Mouse (Mus musculus) cerebellum, postnatal 25 days (tissue): ENCODE measurements around the gene Prkce.

Experiments used
- DNase-seq, 2 experiments: peaks; one replicate each; pipeline ENCODE4 v3.0.0; 2021; ENCODE audit warnings: mixed read lengths in 2 of 2

The Prkce gene

DNA sequence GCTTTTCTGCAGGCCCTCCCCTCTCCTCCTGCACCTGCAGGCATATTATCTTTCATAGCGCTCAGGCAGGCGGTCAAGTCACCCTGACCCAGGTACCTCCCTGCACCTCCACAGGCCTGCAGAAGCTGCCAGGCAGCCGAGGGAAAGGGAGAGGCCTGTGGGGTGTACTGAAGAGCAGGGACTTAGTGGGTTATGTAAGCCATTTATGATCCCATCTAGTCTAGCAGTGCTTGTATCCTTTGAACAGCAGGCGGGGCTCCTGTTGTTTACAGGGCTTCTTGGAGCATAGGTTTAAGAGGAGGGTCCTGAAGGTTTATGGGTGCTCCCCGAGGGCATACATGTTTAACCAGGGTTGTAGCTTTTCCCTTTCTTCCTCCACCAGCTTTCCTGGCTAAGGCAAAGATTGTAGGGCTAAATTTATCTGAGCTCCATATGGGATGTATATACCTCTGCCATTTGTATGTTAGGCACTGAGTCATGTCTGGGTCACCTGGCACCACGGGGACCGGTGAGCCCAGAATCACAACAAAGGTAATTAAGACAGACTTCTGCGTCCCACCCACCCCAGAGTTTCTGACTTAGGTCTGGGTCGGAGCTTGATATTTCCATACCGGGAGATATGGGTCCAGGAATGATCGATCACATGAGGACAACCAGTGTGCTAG, 96.5 kb downstream of the Prkce start:
- peak; percentile 59 to 65 for DNase-seq

DNA sequence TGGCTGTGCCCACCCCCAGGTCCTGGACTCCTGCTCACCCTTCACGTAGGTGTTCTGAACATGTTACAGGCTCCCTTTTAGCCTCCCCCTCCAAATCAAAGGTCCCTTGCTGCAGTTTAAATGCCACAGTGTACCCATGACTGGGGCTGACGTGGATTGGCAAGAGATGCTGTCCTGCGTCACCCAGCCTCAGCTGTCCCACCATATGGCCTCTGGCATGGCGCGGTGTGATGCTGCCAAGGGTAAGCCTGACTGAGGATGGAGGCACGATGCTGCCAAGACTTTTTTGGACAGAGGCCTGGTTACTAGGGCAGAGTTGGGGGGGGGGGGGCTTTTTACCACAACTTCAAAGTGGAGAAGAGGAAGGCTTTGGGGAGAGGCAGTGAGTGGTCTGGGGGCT, 98.5 kb downstream of the Prkce start:
- peak; percentile 98 to 99 for DNase-seq

DNA sequence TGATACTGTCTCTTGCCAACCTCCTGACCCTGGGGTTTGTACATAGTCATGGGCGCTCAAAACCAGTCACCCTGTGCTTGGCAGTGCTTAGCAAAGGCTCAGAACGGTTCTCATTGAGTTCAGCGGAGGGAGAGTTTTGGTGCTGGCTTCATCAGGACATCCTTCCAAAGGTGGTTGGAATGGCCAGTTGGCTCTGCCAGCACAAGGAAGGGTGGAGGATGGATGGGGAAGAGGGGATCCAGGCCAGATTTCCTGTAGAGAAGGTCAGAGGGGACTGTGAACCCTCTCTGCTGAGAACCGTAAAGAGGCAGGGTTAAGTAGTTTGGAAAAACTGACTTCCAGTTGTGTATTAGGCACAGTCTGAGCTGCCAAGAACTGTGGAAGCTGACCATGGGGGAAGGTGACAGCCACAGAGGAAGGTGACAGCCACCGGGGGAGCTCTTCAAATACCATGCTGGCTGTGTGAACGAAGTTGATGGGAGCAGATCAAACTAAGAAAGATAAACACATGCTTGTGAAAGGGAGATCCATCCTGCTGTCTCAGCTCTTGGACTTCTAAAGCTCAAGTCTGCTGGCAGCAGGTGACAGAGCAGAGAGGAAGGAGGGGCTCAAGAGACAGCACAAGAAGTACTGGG, 99.7 kb downstream of the Prkce start:
- DNase-seq = peak; percentile 39 to 60

DNA sequence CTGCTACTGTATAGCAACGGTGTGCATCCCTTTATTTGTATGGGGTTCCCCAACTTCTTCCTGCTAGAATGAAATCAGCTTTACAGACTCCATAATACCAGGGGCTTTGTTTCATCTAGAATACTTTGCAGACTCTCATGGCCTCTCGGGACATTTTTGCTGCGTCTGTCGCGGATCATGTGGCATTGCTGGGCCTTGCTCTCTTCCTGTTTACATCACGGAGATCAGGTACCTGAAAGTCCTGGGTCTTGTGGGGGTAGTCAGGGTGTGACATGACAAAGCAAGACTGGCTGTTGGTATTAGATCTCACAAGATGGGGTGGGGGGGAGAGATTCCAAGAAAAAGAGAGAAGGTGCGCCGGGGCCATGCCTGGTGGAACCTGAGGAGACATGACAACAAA, 102.1 kb downstream of the Prkce start:
- no peak for DNase-seq

DNA sequence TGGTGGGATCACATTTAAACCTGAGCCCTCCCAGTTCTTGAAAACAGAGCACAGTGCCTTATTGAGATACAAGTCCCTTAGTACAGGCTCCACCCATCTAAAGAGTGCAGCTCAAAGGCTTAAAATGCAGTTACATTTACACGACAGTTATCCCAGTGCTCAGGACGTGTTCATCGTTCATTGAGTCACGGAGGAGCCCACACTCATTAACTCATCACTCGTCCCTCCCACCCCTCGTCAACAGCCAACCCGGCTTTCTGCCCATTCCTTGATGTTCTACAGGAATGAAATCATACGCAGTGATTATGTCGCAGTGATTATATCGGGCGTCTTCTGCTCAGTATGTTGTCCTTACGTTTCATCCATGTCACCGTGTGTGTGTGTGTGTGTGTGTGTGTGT, 102.9 kb downstream of the Prkce start:
- DNase-seq = no peak

DNA sequence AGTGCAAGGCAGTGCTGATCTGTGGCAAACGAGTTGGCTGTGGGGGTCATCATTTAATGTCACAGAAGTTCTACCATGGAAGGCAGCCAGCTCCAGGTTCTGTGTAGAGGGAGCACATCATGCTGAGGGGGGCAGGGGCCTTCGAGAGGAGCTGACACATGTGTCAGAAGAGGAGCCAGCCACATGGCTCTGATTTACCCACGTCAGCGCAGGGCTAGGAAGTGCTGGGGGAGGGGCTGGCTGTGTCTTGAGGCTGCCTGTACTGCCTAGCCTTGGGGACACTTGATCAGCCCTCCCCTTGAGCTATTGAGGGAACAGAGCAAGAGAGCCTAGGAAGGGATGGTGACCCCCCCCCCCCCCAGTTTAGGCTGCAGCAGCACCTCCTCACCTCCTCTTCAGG, 103.7 kb downstream of the Prkce start:
- no peak for DNase-seq

DNA sequence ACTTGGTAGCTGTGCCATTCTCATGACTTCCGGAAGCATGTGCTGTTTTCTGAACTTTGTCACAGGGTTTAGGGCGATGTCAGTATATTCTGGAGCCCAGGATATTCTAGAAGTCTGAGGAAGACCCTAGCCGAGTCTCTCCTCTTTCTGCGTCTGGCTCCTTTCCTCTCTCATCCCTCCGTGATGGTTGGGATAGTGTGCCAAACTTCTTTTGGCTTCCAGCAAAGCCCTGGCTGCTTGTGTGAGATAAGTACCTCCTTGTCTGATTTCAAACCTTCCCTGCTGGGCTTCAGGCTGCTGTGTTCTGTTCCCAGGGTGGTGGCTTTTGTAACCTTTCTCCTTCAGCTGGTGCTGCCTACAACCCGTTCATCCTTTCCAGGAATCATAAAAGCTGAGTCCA, 105.4 kb downstream of the Prkce start:
- DNase-seq = peak; percentile 44 to 48

DNA sequence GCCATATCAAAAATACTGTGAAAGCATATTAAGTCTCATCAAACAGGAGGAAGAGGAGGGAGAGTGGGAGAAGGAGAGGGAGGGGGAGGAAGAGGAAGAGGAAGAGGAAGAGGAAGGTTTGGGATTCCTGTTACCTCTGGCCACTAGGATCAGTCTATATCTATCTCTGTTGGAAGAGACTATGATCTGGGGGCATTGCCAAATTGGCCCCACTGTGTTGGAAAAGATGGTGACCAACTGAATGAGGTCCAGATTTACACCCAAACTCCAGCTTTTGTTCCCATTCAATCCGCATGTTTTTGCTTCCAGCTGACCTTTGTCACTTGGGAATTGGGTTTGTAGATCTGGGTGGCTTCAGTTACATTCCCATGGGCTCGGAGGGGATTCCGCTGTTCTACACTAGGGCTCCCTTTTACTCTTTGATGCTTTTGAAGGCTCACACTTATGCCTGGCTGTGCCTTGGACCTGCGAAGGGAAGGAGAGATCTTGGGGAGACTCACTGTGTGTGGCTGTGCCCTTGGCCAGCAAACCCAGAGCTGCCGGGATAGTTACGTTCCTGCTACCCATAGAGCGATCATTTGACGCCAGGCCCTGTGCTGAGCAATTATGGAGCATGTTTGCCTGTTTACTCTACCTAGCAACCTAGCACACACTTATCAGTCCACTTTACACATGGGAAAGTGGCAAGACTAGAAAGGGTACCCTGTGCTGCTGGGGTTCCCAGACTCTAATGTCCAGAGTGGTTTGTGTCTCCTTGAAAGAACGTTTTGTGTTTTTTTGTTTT, 106.2 kb downstream of the Prkce start:
- DNase-seq = no peak

DNA sequence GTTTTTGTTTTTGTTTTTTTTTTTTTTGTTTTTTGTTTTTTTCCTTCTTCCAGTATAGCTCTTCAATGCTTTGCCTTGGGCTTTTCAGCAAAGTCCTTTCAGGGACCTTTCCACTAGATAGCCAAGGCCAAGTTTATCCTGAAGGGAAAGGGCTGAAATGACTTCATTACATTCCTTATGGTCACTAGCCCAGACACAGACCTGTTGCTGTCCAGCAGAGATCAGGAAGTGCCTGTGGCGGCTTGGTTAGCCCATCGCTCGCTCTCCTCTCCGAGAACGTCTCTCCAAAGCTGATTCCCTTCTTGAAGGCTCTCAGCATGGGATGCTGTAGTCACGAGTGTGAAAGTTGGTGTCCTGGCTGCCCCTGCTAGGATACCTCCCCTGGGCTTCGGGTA, 106.8 kb downstream of the Prkce start:
- no peak for DNase-seq

DNA sequence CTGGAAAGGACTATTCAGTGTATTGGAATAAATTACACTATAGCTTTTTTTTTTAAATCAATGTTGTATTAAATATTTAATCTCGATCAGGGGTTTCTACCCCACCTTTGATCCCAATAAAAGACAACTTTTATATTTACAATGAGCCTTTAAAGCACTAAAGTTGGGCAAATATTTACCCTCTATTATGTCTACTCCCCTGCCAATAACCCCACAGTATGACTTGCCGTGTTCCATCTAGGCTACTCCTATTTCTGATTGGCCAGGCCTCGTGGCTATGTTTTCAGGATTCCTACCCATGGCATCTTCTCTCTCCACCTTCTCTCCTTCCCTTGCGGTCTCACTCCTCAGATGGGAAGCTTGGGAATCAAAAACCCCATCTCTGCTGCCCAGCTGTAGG, 108.8 kb downstream of the Prkce start:
- DNase-seq = no peak

DNA sequence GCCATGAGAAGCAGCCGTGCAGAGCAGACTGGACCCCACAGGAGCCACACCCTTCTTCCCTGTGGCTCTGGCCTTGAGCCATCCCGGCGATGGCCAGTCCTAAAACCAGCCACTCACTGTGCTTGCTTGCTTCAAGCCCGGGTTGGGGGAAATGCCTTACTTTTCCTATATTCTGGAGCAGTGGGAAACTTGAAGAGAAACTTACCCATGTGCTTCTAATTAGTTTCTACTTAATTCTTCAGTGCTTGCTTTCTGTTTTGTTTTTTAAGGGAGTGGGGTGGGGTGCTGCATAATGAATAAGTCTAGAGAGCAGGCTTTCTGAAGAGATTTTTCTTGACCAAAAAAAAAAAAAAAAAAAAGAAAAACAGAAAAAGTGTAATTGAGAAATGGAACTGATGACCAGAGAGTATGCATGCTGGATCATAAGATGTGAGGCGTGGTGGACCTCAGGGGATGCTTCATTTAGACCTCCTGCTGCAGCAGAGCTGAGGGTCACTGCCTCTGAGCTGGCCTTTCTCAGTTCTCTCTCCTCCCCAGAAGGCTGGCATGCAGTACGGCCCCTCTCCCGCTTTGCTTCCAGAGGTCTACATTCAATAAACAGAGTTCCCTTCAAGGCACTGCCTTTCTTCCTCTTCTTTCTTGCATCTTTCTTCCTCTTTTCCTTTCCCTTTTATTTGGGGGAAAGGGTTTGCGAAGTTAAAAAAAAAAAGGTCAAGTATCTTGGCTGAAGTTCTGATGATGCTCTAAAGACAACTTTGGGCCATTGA, 109.6 kb downstream of the Prkce start:
- peak in 1 of 2 experiments; percentile 49 for DNase-seq

DNA sequence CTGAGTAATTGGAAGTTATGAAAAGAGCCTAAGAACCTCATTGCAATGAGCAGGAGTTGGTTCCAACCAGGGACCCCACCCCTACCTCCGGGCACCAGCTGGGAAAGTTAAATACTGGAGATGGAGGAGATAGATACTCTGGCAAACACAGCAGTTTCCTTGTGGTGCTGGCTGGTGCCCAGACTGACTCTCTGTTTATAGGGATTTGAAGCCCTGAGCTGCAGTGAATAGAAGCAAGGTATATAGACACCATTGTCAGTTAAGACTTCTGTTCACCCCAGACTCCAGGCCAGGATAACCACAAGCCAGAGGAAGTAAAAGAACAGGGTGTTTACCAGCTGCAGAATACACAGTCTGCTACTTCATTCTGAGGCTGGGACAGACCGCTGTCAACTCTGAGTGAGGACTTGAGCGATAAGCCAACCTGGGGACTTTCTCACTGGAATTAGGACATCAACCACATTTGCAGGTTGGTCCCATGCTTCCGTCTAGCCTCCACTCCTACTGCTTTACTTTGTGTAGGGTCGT, 110.5 kb downstream of the Prkce start:
- DNase-seq = no peak

DNA sequence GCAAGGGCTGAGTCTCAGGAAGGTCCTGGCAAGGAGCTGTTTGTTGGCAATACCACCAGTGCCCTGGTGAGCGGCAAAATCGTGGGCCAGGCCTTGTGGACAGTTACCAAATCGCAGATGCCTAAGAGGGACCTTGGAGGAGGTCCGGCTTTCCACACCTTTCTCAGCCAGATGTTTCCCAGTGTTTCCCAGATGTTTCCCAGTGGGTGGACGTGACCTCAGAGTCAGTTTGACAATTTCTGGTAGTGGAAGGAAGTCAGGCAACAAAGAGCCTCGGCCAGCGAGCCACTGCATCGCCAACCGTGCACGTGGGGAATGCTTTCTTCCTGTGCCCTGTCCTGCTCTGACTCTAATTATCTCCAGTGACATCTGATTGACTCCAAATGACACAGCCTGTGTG, 112.2 kb downstream of the Prkce start:
- DNase-seq = peak; percentile 81 to 82

DNA sequence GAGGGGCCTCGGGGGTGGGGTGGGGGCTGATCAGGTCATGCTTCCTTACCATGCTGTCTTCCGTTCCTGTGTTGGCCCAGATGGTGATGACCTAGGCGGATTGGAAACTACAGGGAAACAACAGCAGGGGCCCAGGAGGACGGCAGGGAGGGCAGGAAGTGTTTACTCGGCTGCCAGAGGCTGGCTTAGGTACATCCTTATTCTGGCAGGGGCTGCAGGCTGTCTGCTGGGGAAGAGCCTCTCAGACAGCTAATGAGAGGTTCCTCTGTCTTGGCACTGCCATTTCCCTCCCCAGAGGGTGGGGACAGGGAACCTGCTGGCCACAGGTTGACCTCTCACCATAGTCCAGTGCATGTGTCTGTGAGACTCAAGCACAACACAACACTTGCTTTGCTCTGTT, 116.2 kb downstream of the Prkce start:
- peak; percentile 71 to 74 for DNase-seq

DNA sequence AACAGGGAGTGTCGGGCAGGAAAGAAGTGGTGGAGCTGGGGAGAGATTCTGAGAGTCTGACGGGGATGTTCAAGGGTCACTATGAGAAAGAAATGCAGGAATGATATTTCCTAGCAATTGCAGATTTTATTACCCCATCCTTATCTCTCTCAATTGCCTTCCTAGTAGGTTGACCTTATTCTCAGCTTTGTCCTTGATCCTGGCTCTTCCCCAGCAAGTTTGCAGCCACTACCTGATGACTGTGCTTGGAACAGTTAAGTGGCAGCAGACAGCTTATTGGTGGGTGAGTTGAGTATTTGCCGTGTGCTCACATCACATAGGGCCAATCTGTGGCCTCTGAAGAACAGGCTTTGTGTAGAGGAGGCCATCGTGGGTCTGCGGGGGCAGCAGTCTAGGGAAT, 117.5 kb downstream of the Prkce start:
- DNase-seq = no peak

DNA sequence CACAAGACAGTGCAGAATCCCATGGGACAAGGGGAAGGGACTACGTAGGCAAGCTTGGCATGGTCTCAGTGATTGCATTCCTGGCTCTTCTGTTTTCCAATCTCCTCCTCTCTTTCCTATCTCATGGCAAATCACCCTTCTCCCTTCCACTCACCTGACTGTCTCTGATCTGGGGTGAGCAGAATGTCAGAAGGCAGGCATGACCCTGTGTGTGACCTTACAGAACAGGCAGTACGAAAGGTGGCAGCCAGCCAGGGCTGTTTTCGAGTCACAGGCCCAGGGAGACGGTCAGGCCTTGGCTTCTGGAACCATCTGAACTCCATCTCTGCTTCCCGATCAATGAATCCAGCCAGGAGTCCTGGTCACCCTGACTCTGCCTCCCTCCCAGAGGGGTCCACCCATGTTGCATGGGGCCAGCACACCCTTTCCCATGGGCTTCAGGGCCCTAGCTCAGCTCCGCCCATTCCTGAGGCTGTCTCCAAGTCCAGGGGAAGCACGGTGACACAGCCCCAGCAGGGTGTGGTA, 119.2 kb downstream of the Prkce start:
- peak in 1 of 2 experiments; percentile 57 for DNase-seq

DNA sequence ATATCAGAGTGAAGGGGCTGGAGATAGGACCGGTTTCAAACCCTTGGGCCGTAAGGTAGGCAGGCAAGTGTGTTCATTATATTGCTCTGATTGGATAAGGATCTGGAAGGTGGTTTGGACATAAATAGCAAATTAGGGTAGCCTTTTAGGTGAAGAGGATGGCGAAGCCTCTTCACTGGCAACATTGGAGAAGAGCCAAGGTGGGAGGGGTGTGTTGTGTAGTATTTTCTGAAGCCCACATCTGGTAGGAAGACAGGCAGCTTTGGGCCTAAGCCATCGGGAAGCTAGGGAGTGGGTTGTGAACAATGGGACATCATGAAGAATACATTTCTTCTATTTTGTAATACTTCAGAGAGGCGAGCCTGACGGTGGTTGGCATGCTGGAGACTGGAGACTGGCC, 125.1 kb downstream of the Prkce start:
- DNase-seq = no peak

DNA sequence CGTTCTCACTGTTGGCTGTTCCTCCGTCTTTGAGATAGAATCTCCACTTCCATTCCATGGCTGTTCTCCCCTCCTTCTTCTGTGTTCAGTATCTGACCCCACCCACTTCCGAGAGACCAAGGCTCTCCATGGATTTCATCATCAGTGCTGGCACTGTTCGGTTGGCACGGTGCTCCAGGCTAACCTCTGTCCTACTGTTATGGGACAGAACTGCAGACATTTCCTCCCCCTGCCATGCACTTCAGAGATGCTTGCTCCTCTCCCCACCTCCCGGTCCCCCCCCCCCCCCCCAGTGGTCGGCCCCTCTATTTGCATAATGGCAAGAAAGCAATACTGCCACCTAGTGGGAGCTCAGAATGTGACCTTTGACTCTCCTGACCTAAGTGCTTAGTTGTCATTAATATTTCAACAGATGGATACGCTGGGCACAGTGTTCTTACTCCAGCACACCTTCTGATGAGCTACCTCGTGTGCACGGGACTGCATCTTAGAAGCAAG, 125.7 kb downstream of the Prkce start:
- DNase-seq = peak in 1 of 2 experiments; percentile 69

DNA sequence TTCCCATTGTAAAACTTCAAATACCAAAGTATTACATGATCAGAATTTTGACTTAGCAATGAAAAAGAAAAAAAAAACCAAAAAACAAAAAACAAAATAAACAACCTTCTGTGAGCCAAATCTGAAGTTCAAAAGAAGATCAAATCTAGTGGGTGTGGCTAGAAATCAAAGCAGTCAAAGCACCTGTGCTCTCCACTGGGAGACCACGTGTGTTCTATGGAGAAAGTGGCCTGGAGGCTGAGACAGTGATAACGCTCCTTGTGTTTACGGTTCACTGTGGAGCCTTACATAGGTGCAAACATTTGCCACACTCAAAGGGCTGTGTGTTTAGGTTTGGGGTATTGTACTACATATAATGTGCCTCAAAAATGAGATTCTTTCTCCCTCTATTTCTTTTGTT, 132.0 kb downstream of the Prkce start:
- no peak for DNase-seq

DNA sequence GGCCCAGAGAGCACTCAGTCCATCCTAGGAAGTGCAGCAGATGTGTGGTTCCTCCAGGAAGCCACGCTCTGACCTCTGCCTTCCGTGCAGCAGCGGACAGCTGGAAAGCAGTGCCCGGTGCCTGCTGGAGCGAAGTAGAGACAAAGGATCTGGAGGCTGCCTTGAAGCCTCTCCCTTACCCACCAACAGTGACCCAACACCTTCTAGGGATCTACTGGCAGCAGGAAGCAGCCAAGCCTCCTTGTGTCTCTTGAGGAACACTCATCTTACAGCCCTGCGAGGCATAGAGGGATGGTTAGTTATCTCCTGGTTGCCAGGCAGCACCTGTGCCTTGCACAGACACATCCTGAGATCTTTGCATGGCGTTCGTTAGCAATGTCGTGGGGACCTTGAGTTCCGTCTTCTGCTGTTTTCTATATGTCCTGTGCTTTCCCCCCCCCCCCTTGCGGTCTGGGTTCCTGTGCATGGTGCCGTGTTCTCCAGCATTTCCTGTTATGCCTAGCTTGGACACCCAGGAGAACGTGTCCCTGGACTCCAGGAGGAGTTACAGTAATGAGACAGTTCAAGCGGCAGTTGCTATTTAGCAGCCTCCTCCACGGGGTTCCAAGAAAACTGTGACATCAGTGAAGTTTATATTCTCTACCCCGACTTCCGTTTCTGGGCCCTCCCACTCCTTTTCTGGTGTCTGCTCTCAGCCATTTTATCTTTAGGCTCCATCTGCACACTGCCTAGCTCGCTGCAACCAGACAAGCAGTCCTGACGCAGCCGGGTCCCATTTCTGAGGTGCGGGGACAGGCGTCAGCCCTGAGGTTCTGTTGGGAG, 133.4 kb downstream of the Prkce start:
- no peak for DNase-seq

DNA sequence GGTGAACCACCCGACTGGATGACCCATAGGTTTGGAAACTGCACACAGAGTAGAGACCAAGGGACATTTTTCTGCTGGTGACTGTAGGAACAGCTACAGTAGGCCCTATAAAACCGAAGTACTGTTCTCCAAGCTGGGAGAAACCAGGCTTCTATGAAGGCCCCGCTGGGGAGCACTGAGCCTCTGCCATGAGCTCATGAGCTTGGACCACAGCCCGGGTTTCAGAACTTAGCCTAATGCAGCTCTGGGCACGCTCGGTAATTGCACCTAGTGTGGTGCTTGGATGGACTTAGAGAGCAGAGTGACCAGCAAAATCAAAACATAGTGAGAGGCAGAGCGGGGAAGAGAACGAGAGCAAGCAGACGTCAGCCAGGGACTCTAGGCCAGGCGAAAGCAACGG, 134.7 kb downstream of the Prkce start:
- peak; percentile 91 to 95 for DNase-seq
